Mouse (Mus musculus) heart, adult 2 months (tissue): ENCODE data around the gene Tmem212.

Source experiments
- CTCF ChIP-seq: fragments of 200-600 bp; IDR thresholded peaks from 2 replicates; pipeline ENCODE4 v1.8.1; 2022; ENCODE audit warnings: antibody characterized with exemption, mild to moderate bottlenecking, moderate library complexity
- EP300 ChIP-seq: fragments of 200-500 bp; IDR thresholded peaks from 2 replicates; pipeline ENCODE4 v1.6.1; 2011; ENCODE audit warnings: low read depth, low read length, control low read depth; ENCODE audit not compliant: insufficient read depth
- POLR2A ChIP-seq: fragments of 200-500 bp; IDR thresholded peaks from 2 replicates; pipeline ENCODE4 v1.6.1; 2011; ENCODE audit warnings: mild to moderate bottlenecking, low read depth, low read length, control low read depth; ENCODE audit not compliant: insufficient read depth

- TF ChIP-seq POLR2A = no peak
- TF ChIP-seq CTCF = no peak
- TF ChIP-seq EP300 = no peak
Measured at GRCm38 (mm10) chr3:27918656-27919436, 22.7 kb upstream of the Tmem212 start.
